Mouse (Mus musculus) spleen, adult 12 weeks (tissue): Measurements from ENCODE around the gene Slc38a10.

ENCODE experiments used
- DNase-seq: peaks from one replicate; pipeline ENCODE4 v3.0.0; 2022; ENCODE audit warnings: low spot score

Gene Slc38a10

DNA sequence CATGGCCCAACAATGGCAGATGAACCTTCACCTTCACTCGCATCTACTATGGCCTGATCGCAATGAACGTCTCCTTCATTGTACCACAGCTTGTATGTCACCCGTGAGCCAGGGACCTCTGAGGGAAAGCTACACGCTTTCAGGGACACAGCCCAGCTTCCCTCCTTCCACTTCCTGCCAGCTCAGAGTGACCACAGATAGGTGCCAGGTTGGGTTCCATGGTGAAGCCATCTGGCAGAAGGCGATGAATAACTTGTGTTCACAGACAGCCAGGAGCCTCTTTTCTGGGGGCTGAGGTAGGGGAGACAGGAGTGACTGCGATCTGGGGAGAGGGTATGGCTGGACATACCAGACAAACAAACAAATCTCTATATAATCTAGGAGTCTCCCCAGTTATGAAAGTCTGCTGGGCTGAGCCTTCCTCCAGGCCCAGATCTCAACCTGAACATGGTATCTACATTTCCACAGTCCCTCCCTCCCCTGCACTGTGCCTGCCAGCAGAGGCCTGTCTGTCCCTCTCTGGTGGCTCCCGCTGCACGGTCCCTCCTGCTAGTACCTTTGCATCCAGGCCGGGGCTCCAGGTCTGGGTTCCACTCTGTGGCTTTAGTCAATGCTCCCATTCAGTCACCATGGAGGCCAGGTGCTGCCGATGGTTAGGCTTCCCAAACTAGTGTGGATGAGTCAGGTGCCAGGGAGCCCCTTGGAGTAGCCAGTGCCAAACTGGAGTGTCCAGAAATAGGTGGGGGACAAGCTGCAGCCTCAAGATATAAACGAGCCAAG, 95.0 kb downstream of the Slc38a10 start:
- no peak for DNase-seq
